Mouse (Mus musculus) stomach, postnatal 0 days (tissue): ENCODE data around the gene Nup210l.

Experiments
- CTCF ChIP-seq: IDR thresholded peaks from 2 replicates; pipeline ENCODE4 v1.5.1; 2016; ENCODE audit warnings: antibody characterized with exemption, low read depth, mild to moderate bottlenecking, moderate library complexity
- EP300 ChIP-seq: optimal IDR thresholded peaks from 2 replicates; pipeline ENCODE3; 2016; ENCODE audit warnings: antibody characterized with exemption

DNA sequence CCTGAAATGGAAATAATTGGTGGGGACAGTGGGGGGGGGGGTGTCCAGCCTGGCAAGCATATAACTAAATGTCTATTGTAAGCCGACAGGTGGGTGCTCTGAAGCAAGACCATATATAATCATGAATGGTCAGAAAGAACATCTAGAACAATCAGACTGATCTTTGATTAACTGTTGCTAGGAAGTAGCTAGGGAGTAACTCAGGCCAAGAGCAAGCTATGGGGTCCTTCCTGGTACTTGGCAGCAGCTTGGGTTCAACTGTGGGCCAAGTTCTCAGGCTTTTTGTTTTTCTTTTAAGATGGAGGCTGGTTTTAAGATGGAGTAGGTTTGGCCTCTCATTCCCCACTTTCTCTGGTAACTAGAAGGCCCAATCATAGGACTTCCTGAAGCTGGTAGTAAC, 42.7 kb downstream of the Nup210l start:
- TF ChIP-seq CTCF (no peak), EP300 (no peak)
